Mouse (Mus musculus) midbrain, embryonic 13.5 days (tissue): ENCODE results near the gene Stkld1. TPM values are rescaled to one million over a fixed set of nuclear protein-coding genes. Genes with fewer than 3 reads are reported as not detected.
"Not testable (repeated sequence)": the region's sequence is repeated elsewhere in the genome, so short reads cannot be mapped to it uniquely, and the experiment has no call there.

Source experiments
- ATAC-seq: fragments of 200-750 bp; cut with Nextera tagmentation; 2 replicates; pipeline ENCODE4 v1.8.0; 2017; ENCODE audit warnings: mild to moderate bottlenecking, moderate TSS enrichment, moderate library complexity
- H3K27ac ChIP-seq: fragments of 300-500 bp; sonication (generic); 2 replicates; pipeline ENCODE4 v1.5.1; 2015; ENCODE audit warnings: inconsistent platforms, mild to moderate bottlenecking, moderate library complexity
- H3K27me3 ChIP-seq: fragments of 300-500 bp; sonication (generic); 2 replicates; pipeline ENCODE4 v1.6.1; 2015; ENCODE audit warnings: mild to moderate bottlenecking, inconsistent platforms
- H3K36me3 ChIP-seq: fragments of 300-500 bp; sonication (generic); 2 replicates; pipeline ENCODE4 v1.6.1; 2015; ENCODE audit warnings: mild to moderate bottlenecking, inconsistent platforms
- H3K4me1 ChIP-seq: fragments of 300-500 bp; sonication (generic); replicated peaks from 2 replicates; pipeline ENCODE4 v1.6.1; 2015; ENCODE audit warnings: inconsistent platforms
- H3K4me2 ChIP-seq: fragments of 300-500 bp; sonication (generic); replicated peaks from 2 replicates; pipeline ENCODE4 v1.6.1; 2015; ENCODE audit warnings: moderate library complexity, mild to moderate bottlenecking, inconsistent platforms
- H3K4me3 ChIP-seq: fragments of 300-500 bp; sonication (generic); replicated peaks from 2 replicates; pipeline ENCODE4 v1.5.1; 2015; ENCODE audit warnings: mild to moderate bottlenecking, inconsistent platforms
- H3K9ac ChIP-seq: fragments of 300-500 bp; sonication (generic); replicated peaks from 2 replicates; pipeline ENCODE4 v1.6.1; 2015; ENCODE audit warnings: mild to moderate bottlenecking, inconsistent platforms
- H3K9me3 ChIP-seq: fragments of 300-500 bp; sonication (generic); 2 replicates; pipeline ENCODE4 v1.6.1; 2016; ENCODE audit warnings: mild to moderate bottlenecking, inconsistent platforms
- WGBS: fragments of 180-500 bp; shearing (Covaris S2); methylation state at CpG from one replicate; pipeline ENCODE4 v1.1.7; 2015; 5-methylcytosine and 5-hydroxymethylcytosine counted together
- polyA plus RNA-seq: library from polyadenylated mRNA; unstranded; fragments of >200 nt; fragmentation: Nextera tagmentation; extraction: Ambion mirVana; gene quantifications from 2 replicates; pipeline ENCODE4 v1.2.1, GENCODE M21; 2015

Stkld1 gene
- 0.13 and 0.21 TPM in 2 replicates for polyA plus RNA-seq

DNA sequence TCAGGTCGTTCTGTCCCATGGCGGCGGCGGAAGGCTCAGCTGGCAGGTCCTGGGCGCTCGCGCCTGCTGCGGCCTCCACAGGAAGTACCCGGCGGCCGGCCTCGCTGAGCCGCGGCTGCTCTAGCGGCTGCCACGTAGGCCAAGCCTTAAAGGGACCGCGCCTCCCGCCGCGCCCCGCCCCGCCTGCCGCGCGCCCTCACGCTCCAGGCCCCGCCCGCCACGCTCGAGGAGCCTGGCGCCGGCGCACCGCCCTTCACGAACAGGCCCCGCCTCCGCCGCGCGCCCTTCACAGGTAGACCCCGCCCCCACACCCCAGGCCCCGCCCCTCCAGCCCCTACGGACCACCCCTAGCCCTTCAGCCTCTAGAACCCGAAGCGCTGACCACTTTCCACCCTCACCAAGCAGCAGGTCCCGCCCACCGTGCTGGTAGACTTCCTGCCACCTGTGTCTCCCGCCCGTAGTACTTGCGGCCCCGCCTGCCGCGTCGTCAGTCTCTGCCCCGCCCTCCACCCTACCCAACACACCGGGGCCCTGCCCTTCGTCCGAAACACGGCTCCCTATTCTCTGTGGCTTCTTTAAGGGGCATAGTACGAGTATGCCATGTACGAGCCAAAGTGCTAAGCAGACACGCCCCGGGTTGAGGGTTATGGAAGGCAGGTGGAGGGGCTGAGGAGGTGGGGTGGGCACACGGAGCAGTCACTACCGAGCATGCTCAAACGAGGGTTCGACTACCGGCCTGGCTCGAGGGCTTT, at the start of gene Stkld1, which contains the start of gene Surf4:
Stkld1 (plus strand) TSS at position 744 of the 752 bp plus-strand sequence.
Surf4 (minus strand) TSS at position 625 of the 752 bp plus-strand sequence.
- 2% methylated on average over 52 of the region's 70 CpGs for WGBS
- Histone ChIP-seq H3K9ac (peak within 1 kb of the TSS; percentile 99), H3K4me3 (peak within 1 kb of the TSS; percentile 97), H3K36me3 (0 out of 2 replicates have a peak, but pooled peaks cover 14% of the 10 kb centered on the region), H3K4me2 (peak within 1 kb of the TSS; percentile 96), H3K27ac (peak within 1 kb of the TSS; percentile 81), H3K27me3 (no peaks in the 10 kb centered on the region; the same call in 1 of the 2 replicates), H3K9me3 (no peaks in the 10 kb centered on the region), H3K4me1 (peaks cover 31% of the 10 kb centered on the region)
- ATAC-seq: peak; percentile 95

DNA sequence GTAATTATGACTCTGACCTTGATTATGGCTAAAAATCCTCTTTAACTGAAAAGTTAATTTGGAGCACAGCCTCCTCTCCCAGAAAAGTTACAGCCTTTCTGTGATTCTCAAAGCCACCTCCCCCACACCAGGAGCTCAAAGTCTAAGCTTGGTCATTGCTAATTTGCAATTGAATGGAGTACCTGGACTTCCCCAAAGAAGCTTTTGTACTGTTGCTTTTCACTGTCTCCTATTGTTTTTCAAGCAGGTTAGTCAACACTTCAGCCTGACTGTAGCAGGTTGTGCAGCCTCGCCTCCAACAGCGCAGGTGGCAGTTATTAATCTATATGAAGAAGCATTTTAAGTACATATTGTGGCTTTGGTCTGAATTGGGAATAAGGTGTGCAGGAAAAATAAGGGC, 48.3 kb upstream of the Stkld1 start:
- H3K4me1 ChIP-seq, H3K9ac ChIP-seq, H3K9me3 ChIP-seq, H3K4me3 ChIP-seq, H3K4me2 ChIP-seq, H3K27ac ChIP-seq, H3K27me3 ChIP-seq, ATAC-seq: not testable (repeated sequence)
- H3K36me3 ChIP-seq: peaks cover 27% of the 10 kb centered on the region
- WGBS: 75% methylated on average over 2 of the region's 2 CpGs

DNA sequence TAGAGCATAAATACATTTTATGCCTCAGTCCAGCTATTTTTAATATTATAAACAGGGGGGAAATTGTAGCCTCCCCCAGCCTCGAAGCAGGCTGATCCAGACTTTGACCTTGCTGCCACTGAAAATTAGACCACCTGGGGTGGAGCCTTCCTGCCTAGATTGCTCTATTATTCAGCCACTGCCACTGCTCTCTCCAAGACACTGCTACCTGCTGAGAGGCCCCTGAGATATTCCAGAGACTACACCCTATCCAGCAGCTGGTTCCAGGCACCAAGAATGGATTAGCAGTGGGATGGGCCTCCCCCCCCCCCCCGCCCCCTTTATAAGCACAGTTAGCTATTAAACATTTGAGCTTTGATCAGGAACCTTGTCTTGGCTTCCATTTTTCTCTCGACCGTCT, 47.7 kb upstream of the Stkld1 start:
- H3K36me3 ChIP-seq: peaks cover 34% of the 10 kb centered on the region
- H3K4me2 ChIP-seq, H3K4me3 ChIP-seq, ATAC-seq, H3K27ac ChIP-seq, H3K27me3 ChIP-seq, H3K4me1 ChIP-seq, H3K9me3 ChIP-seq, H3K9ac ChIP-seq: not testable (repeated sequence)
- WGBS: 58% methylated on average over 4 of the region's 4 CpGs

- ATAC-seq: no peak
- Histone ChIP-seq H3K9me3 (no peaks in the 10 kb centered on the region), H3K27ac (no peak overlapping the region), H3K9ac (no peak overlapping the region), H3K4me1 (peaks cover 7% of the 10 kb centered on the region), H3K36me3 (peaks cover 90% of the 10 kb centered on the region), H3K27me3 (no peaks in the 10 kb centered on the region), H3K4me3 (no peak overlapping the region), H3K4me2 (no peak overlapping the region)
- 95% methylated on average over 4 of the region's 4 CpGs for WGBS
These were observed 37.9 kb upstream of the Stkld1 start for GRCm38 (mm10) chr2:26895898-26896297.

DNA sequence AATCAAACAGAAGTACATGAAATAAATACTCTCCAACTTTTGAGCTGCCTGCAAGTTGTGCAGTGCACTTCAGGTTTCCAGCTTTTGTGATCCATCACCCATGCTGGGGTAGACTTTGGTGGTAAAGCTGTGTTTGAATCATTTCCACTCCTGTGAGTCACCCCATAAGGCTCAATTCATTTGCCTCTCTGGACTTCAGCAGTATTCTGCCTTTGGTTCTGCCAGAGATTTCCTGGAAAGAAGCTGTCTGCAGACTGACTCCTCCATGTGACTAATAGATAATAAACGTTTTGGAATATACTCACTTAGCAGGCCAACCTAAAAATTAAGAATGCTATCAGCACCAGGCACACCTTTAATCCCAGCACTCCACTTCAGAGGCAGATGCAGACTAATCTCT, 33.1 kb upstream of the Stkld1 start:
- no peak for ATAC-seq
- WGBS: 87% methylated on average over 1 of the region's 1 CpGs
- H3K27ac ChIP-seq: no peak overlapping the region
- no peak overlapping the region for H3K4me2 ChIP-seq
- H3K36me3 ChIP-seq: peaks cover 63% of the 10 kb centered on the region
- no peak overlapping the region for H3K4me3 ChIP-seq
- H3K9ac ChIP-seq: no peak overlapping the region
- no peaks in the 10 kb centered on the region for H3K27me3 ChIP-seq
- H3K4me1 ChIP-seq: peaks cover 32% of the 10 kb centered on the region
- no peaks in the 10 kb centered on the region for H3K9me3 ChIP-seq

- no peak for ATAC-seq
- Histone ChIP-seq H3K9me3 (no peaks in the 10 kb centered on the region), H3K36me3 (peaks cover 63% of the 10 kb centered on the region), H3K27ac (no peak overlapping the region), H3K27me3 (no peaks in the 10 kb centered on the region), H3K4me2 (peak overlapping the region; percentile 84), H3K9ac (peak overlapping the region; percentile 81), H3K4me3 (peak overlapping the region; percentile 78), H3K4me1 (peaks cover 32% of the 10 kb centered on the region)
- 17% methylated on average over 7 of the region's 7 CpGs for WGBS
These were observed 31.9 kb upstream of the Stkld1 start for GRCm38 (mm10) chr2:26901834-26902400.

DNA sequence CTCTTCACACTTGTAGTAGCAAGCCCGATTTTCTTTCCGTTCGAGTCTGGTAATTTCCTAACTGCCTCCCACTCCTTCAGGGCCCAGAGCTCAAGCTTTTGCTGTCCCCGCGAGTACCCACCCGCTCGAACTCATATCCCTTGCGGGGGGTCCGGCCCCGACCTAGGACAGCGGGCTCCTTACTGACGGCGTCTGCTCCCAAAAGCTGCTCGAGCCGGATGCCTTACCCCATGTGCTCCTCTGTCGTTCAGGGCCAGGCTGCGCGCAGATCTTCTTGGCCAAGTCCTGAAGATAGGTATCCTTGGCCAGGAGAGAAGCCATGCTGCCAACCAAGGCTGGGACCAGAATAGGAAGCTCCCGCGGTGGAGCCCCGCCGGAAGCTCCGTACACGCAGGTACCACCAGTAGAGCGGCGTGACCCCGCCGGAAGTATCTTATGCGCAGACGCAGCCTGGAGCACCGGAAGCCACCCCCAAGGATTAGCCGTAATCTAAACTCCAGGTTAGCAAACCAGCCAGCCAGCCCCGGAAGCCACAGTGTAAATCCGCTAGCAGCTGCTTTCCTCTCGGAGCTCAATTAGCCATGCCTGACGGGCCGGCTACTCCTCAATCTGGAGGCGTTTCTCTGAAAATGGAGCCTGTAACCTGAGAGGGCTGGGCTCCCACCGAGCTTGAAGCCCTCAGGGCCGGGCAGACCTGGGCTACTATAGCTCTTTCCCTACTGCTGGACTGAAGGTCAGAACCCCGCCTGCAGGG, 31.2 kb upstream of the Stkld1 start, which contains the start of gene Surf6:
Surf6 (minus strand) TSS at position 413 of the 754 bp plus-strand sequence.
- WGBS: under 1% methylated on average over 41 of the region's 41 CpGs
- ATAC-seq: peak; percentile 98
- no peaks in the 10 kb centered on the region for H3K27me3 ChIP-seq
- H3K9ac ChIP-seq: peak within 1 kb of the TSS; percentile 81
- H3K27ac ChIP-seq: peak within 1 kb of the TSS; percentile 88
- no peaks in the 10 kb centered on the region for H3K9me3 ChIP-seq
- peak within 1 kb of the TSS; percentile 84 for H3K4me2 ChIP-seq
- peak within 1 kb of the TSS; percentile 78 for H3K4me3 ChIP-seq
- peaks cover 37% of the 10 kb centered on the region for H3K4me1 ChIP-seq
- H3K36me3 ChIP-seq: peaks cover 63% of the 10 kb centered on the region

DNA sequence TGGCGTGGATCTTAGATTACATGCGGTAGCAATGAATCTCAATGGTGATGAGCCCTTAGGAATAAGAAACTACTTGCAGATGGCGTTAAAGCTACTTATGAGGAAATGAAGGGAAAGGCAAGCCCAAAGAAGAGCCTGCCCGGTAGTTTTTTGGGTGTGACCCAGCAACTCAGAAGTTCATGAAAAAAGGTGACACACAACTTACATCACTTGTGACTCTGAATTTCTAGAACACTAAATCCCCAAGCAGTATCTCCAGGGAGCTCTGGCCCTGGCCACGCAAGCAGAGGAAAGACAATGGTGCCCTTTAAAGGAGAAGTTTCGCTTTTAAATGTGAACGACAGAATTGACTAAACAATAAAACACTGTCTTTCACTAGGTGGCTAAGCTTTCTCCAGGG, 30.5 kb upstream of the Stkld1 start:
- H3K36me3 ChIP-seq: peaks cover 63% of the 10 kb centered on the region
- peak overlapping the region; percentile 84 for H3K4me2 ChIP-seq
- no peaks in the 10 kb centered on the region for H3K9me3 ChIP-seq
- H3K4me1 ChIP-seq: peaks cover 43% of the 10 kb centered on the region
- ATAC-seq: no peak
- peak overlapping the region; percentile 81 for H3K9ac ChIP-seq
- peak overlapping the region; percentile 78 for H3K4me3 ChIP-seq
- 14% methylated on average over 7 of the region's 7 CpGs for WGBS
- H3K27ac ChIP-seq: peak overlapping the region; percentile 88
- no peaks in the 10 kb centered on the region for H3K27me3 ChIP-seq

DNA sequence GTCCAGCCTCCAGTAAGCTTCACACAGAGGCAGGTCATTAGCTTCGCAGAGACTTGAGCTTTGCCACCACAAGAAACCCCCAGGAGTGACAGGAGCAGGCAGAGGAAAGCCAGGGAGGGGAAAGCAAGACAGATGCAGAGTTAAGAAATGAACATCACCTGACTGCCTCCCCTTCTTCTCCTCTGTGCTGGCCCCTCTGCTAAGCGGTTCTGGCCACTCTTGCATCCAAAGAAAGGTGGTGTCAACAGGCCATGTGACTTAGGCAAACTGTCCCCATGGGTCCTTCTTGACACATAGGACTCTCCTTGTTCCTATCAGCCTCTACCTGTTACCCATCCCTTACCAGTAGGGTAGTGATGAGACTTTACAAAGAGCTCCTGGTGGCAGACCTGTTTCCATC, 27.9 kb upstream of the Stkld1 start:
- Histone ChIP-seq H3K27me3 (no peaks in the 10 kb centered on the region), H3K4me3 (no peak overlapping the region), H3K36me3 (peaks cover 45% of the 10 kb centered on the region), H3K9me3 (no peaks in the 10 kb centered on the region), H3K4me1 (peaks cover 52% of the 10 kb centered on the region), H3K4me2 (no peak overlapping the region), H3K27ac (no peak overlapping the region), H3K9ac (no peak overlapping the region)
- no peak for ATAC-seq
- WGBS: 80% methylated on average over 2 of the region's 2 CpGs

GRCm38 (mm10) chr2:26906431-26906830, 27.4 kb upstream of the Stkld1 start:
- no peak overlapping the region for H3K4me3 ChIP-seq

DNA sequence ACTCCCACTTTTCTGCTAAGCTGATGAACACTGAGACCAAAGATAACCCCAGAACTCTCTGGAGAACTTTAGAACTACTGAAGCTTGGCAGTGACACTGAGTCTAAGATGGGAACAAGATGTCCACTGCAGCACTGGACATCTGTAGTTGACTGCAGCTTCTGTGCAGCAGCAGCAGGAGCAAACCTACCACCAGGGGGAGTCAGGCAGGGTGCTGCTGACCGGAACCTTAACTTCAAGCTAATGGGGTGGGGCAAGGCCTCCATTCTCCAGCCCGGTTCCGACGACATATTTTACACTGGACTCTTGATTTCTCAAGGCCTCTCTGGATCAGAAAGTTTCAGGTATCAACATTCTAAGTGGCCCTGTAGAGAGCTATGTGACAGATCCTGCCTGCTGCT, 26.7 kb upstream of the Stkld1 start:
- peaks cover 47% of the 10 kb centered on the region for H3K4me1 ChIP-seq
- no peak overlapping the region for H3K4me2 ChIP-seq
- no peak overlapping the region for H3K27ac ChIP-seq
- no peaks in the 10 kb centered on the region for H3K27me3 ChIP-seq
- 67% methylated on average over 4 of the region's 4 CpGs for WGBS
- H3K4me3 ChIP-seq: no peak overlapping the region
- no peak for ATAC-seq
- H3K36me3 ChIP-seq: peaks cover 48% of the 10 kb centered on the region
- H3K9me3 ChIP-seq: no peaks in the 10 kb centered on the region
- H3K9ac ChIP-seq: no peak overlapping the region

More at GRCm38 (mm10) chr2:26906431-26906830, 27.4 kb upstream of the Stkld1 start:
- no peak overlapping the region for H3K4me2 ChIP-seq
- peaks cover 47% of the 10 kb centered on the region for H3K4me1 ChIP-seq
- H3K27me3 ChIP-seq: no peaks in the 10 kb centered on the region
- WGBS: 97% methylated on average over 3 of the region's 3 CpGs
- no peak overlapping the region for H3K27ac ChIP-seq
- H3K9me3 ChIP-seq: no peaks in the 10 kb centered on the region
- H3K9ac ChIP-seq: no peak overlapping the region
- ATAC-seq: no peak
- H3K36me3 ChIP-seq: peaks cover 45% of the 10 kb centered on the region
